Mouse (Mus musculus) heart, adult 2 months (tissue): ENCODE results near the gene Elp1.

Experiments
- CTCF ChIP-seq: fragments of 200-600 bp; IDR thresholded peaks from 2 replicates; pipeline ENCODE4 v1.8.1; 2022; ENCODE audit warnings: antibody characterized with exemption, mild to moderate bottlenecking, moderate library complexity
- EP300 ChIP-seq: fragments of 200-500 bp; IDR thresholded peaks from 2 replicates; pipeline ENCODE4 v1.6.1; 2011; ENCODE audit warnings: low read depth, low read length, control low read depth; ENCODE audit not compliant: insufficient read depth

GRCm38 (mm10) chr4:56811642-56812041, 9.5 kb upstream of the Elp1 start:
- TF ChIP-seq CTCF (no peak), EP300 (no peak)
